Mouse (Mus musculus): Measurements from ENCODE around the gene B3gnt6.
"Not testable (repeated sequence)": the region's sequence is repeated elsewhere in the genome, so short reads cannot be mapped to it uniquely, and the experiment has no call there.

B3gnt6 gene

GRCm38 (mm10) chr7:98199381-98199780 lies at the start of gene B3gnt6:
B3gnt6 (minus strand) TSS chr7:98199481.
- DNase-seq: no peak

- DNase-seq: no peak
Observed at GRCm38 (mm10) chr7:98236686-98237359, 37.5 kb upstream of the B3gnt6 start.

GRCm38 (mm10) chr7:98223796-98224195 lies 24.5 kb upstream of the B3gnt6 start:
- no peak for DNase-seq

- no peak for DNase-seq
Observed at GRCm38 (mm10) chr7:98216713-98217112, 17.4 kb upstream of the B3gnt6 start.

GRCm38 (mm10) chr7:98202946-98203345 lies 3.7 kb upstream of the B3gnt6 start:
- no peak for DNase-seq

GRCm38 (mm10) chr7:98201493-98202028 lies 2.3 kb upstream of the B3gnt6 start:
- DNase-seq: no peak

GRCm38 (mm10) chr7:98200396-98200795 lies 1.1 kb upstream of the B3gnt6 start:
- no peak for DNase-seq

GRCm38 (mm10) chr7:98195151-98195801 lies 4.0 kb downstream of the B3gnt6 start:
- no peak for DNase-seq

- DNase-seq: no peak
Observed at GRCm38 (mm10) chr7:98194026-98194792, 5.1 kb downstream of the B3gnt6 start.

GRCm38 (mm10) chr7:98193515-98194025 lies 5.7 kb downstream of the B3gnt6 start:
- peak; percentile 37 for DNase-seq

- peak; percentile 66 for DNase-seq
Observed at GRCm38 (mm10) chr7:98191571-98192250, 7.6 kb downstream of the B3gnt6 start.

- no peak for DNase-seq
Observed at GRCm38 (mm10) chr7:98190578-98190977, 8.7 kb downstream of the B3gnt6 start.

GRCm38 (mm10) chr7:98189745-98190144 lies 9.5 kb downstream of the B3gnt6 start:
- no peak for DNase-seq

- DNase-seq: no peak
Observed at GRCm38 (mm10) chr7:98188680-98189079, 10.6 kb downstream of the B3gnt6 start.

- DNase-seq: no peak
Observed at GRCm38 (mm10) chr7:98188238-98188637, 11.0 kb downstream of the B3gnt6 start.

GRCm38 (mm10) chr7:98187332-98187731 lies 11.9 kb downstream of the B3gnt6 start:
- not testable (repeated sequence) for DNase-seq

GRCm38 (mm10) chr7:98186637-98187036 lies 12.6 kb downstream of the B3gnt6 start:
- DNase-seq: no peak

- DNase-seq: peak; percentile 42
Observed at GRCm38 (mm10) chr7:98185326-98185725, 14.0 kb downstream of the B3gnt6 start.

- DNase-seq: peak; percentile 58
Observed at GRCm38 (mm10) chr7:98178560-98179231, 20.6 kb downstream of the B3gnt6 start.

GRCm38 (mm10) chr7:98177929-98178559 lies 21.2 kb downstream of the B3gnt6 start, which contains the start of gene Capn5:
Capn5 (minus strand) TSS chr7:98178274.
- DNase-seq: peak; percentile 78

GRCm38 (mm10) chr7:98177566-98177928 lies 21.7 kb downstream of the B3gnt6 start:
- DNase-seq: no peak

Measured in kidney, adult 18-20 months (tissue).